Mouse (Mus musculus) cortical plate, adult 2 months (tissue): Measurements from ENCODE around the gene Dus3l.

Experiments used
- CTCF ChIP-seq: fragments of 200-500 bp; IDR thresholded peaks from 2 replicates; pipeline ENCODE4 v1.5.1; 2011; ENCODE audit warnings: mild to moderate bottlenecking, control low read depth, low read length; ENCODE audit not compliant: insufficient read depth; ENCODE audit errors: extremely low read depth
- POLR2A ChIP-seq: fragments of 200-500 bp; IDR thresholded peaks from 2 replicates; pipeline ENCODE4 v1.6.1; 2011; ENCODE audit warnings: mild to moderate bottlenecking, low read length, control low read depth; ENCODE audit not compliant: insufficient read depth; ENCODE audit errors: extremely low read depth

- TF ChIP-seq POLR2A = no peak
- no peak for TF ChIP-seq CTCF
These were observed 23.8 kb upstream of the Dus3l start for GRCm38 (mm10) chr17:56740788-56741160.
